Mouse (Mus musculus) heart, postnatal 25 days (tissue): ENCODE results near the gene Edf1. TPM values are rescaled to one million over a fixed set of nuclear protein-coding genes. Genes with fewer than 3 reads are reported as not detected.

Source experiments
- DNase-seq: peaks from one replicate; pipeline ENCODE4 v3.0.0; 2022; ENCODE audit warnings: low spot score
- intact Hi-C: fragments of 180-260 bp; cut with DNase I; formaldehyde crosslinking; loops from one replicate; pipeline ENCODE4 v1.15.1; 2025
- total RNA-seq, 2 experiments: library from RNA; stranded (reverse); gene quantifications; 2 replicates each; pipeline ENCODE4 v1.2.3; 2021

Edf1 gene
- total RNA-seq, 2 experiments from 2014 or later: 209 to 218 TPM

- no peak for DNase-seq
- intact Hi-C loops: no loop called here
Measured at GRCm38 (mm10) chr2:25558774-25559173, 1.1 kb downstream of the Edf1 start.

GRCm38 (mm10) chr2:25560551-25560950 lies 2.9 kb downstream of the Edf1 start:
- intact Hi-C loops: no loop called here
- no peak for DNase-seq

GRCm38 (mm10) chr2:25561946-25562345 lies 4.3 kb downstream of the Edf1 start:
- intact Hi-C loops: no loop called here
- DNase-seq: no peak

- intact Hi-C loops: no loop called here
Measured at GRCm38 (mm10) chr2:25565741-25566140, 8.1 kb downstream of the Edf1 start.

GRCm38 (mm10) chr2:25566558-25566957 lies 8.9 kb downstream of the Edf1 start:
- intact Hi-C loops: no loop called here
- no peak for DNase-seq

More at GRCm38 (mm10) chr2:25565741-25566140, 8.1 kb downstream of the Edf1 start:
- DNase-seq: no peak

- intact Hi-C loops: no loop called here
Measured at GRCm38 (mm10) chr2:25568473-25569019, 10.9 kb downstream of the Edf1 start.

GRCm38 (mm10) chr2:25569323-25569722 lies 11.7 kb downstream of the Edf1 start:
- intact Hi-C loops: no loop called here
- no peak for DNase-seq

More at GRCm38 (mm10) chr2:25568473-25569019, 10.9 kb downstream of the Edf1 start:
- no peak for DNase-seq

DNA sequence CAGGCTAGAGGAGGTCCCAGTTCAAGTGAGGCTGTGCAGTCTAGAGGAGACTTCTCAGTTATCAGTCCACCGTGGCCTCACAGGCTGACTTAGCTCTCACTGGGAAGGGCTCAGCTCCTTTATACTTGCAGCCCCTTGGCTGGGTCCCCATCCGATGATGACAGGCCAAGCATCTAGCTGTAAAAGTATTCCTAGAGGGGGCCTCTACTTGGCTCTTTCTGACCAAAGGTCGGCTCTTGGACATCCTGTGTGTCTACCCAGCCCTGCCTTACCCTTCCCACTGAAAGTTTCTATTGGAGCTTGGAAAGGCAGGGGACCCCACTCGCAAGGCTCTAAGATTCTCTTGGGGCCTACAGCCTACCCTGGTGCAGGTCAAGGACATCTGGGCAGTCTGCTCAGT lies 13.6 kb downstream of the Edf1 start:
- intact Hi-C loops: no loop called here
- no peak for DNase-seq

DNA sequence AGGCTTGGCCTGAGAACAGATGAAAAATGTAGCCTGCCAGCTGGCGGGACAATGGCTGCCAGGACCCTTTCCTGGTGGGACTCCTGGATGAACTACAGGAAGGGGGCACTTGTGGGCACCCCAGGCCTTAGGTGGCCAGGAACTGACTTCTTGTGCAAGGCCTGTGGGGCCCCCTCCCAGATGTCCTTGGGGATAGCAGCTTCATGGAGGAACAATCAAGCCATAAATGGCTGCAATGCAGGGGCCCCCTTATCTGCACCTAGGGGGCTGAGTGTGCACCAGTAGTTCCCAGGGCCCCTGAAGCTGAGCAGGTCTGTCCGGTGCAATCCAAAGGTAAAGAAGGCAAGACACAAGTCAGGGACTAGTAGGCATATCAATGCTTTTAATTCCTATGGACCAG lies 15.4 kb downstream of the Edf1 start:
- intact Hi-C loops: no loop called here
- DNase-seq: no peak

DNA sequence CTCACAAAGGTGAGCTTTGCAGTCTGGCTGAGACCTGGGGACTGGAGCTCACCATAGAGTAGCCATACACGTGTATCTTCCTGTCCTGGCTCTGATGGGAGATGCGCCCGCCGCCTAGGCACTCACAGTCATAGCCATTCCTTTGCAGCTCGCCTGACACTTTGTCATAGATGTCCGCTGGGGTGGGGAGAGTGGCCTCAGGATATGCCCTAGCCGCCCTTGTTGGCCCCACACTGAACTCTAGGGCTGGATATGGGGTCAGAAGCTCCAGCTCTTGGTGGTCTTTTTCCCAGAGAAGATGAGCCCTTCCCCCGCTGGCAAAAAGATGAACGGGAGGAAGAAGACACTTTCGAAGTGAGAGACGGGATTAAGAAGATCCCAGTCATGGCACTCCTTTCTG lies 16.5 kb downstream of the Edf1 start:
- no peak for DNase-seq
- intact Hi-C loops: no loop called here

DNA sequence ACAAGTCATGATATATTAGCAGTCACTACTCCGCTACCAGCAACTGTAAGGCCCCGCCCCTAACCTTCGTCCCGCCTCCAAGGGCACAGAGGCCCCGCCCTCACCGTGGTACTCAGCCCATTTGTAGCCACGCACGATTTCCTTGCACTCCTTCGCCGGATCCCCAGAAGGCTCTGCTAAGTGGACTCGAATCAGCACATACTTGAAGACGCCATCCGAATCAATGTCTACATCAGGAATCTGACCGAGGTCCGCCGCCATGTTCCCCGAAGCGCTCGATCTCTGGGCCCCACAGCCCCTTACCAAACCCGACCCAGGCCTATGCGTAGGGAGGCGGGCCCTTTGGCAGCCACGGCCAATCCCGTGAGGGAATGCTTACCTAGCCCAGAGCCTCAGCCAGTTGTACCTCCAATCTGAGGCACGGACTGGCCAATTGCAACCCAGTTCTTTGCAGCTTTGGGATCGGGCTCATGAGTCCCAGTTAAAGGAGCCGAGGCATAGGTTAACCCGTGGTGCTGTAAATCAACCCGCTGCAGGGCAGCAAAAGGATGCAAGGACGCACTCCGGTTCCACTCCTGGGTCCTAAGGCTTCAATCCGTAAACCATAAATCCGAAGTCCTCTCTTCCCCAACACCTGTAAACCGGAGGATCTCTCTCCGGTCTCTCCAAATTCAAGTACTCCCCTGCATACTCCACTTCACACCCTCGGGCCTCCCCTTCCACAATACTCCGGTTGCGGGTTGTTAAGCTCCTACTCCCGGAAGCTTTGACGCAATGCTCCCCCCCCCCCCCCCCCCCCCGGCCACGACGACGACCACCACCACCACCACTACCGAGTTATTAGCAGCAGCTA lies 17.2 kb downstream of the Edf1 start, which contains the start of the genes Mamdc4 and Phpt1:
Gene Mamdc4, minus strand, starts transcription at position 267 of the 853 bp plus-strand sequence.
Gene Phpt1, minus strand, starts transcription at position 646 of the 853 bp plus-strand sequence.
- intact Hi-C loops: no loop called here
- peak; percentile 97 for DNase-seq

DNA sequence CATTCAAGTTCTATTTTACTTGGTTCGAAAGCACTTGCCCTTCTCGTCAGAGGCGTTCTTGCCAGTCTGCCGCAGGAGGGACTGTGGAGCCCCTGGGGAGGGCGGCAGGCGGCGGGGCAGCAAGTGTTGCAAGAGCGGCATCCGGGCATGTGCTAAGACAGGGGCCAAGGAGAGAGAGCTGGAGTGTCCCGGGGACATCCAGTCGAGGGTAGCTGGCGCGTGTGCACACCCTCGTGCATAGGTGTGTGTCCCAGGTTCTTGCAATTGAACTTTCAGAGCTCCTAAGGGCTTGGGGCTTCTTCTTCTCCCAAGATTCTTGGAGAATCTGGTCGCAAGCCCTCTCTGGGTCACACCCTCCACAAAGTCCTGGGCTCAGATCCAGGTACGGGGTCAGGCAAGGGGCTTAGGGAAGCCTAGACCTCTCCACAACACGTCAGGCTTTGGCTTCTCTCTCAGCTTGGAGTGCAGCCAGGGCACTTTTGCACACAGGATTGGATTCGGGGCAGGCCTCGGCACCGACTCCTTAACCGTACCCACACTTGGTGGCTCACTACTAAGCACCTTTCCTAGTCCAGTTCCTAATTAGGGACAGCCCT lies 17.9 kb downstream of the Edf1 start:
- intact Hi-C loops: no loop called here
- no peak for DNase-seq

DNA sequence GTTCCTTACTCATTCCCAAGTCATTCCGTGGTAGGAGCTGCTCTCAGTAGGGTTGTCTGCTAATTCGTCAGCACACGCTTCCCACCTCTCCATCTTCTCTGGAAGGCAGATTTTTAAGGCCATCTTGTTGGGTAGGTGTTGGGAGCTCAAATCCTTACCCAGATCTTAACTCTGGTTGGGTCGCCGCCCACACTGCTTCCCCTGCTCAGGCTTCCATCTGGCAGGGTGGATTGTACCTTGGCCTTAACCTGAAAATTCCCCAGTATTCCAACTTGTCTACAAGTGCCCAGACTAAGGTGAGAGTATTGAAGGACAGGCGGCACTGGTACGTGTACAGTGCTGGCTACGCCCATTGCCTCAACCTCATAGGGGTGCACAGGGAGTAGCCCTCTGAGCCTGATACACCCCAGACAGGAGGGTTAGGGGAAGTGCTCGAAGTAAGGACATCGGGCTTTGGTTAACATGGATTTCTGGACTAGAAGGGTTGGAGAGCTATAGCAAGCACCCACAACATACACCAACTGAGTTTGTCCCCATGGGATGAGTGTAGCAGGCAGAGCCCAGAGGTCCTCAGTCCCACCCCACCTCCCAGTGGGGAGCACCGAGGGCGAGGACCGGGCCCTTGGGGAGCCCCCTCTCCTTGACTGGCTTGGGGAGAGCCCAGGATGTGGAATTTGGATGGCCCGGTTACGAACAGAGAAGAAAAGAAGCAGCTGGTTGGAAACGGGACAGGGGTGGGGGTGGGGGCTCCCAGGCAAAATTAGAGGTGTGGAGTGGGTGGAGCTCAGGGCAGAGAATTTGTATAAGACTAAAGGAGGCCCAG lies 18.6 kb downstream of the Edf1 start:
- intact Hi-C loops: no loop called here

GRCm38 (mm10) chr2:25576965-25577891 lies 19.6 kb downstream of the Edf1 start:
- DNase-seq: no peak
- intact Hi-C loops: no loop called here

More for the DNA sequence above, 18.6 kb downstream of the Edf1 start:
- no peak for DNase-seq

DNA sequence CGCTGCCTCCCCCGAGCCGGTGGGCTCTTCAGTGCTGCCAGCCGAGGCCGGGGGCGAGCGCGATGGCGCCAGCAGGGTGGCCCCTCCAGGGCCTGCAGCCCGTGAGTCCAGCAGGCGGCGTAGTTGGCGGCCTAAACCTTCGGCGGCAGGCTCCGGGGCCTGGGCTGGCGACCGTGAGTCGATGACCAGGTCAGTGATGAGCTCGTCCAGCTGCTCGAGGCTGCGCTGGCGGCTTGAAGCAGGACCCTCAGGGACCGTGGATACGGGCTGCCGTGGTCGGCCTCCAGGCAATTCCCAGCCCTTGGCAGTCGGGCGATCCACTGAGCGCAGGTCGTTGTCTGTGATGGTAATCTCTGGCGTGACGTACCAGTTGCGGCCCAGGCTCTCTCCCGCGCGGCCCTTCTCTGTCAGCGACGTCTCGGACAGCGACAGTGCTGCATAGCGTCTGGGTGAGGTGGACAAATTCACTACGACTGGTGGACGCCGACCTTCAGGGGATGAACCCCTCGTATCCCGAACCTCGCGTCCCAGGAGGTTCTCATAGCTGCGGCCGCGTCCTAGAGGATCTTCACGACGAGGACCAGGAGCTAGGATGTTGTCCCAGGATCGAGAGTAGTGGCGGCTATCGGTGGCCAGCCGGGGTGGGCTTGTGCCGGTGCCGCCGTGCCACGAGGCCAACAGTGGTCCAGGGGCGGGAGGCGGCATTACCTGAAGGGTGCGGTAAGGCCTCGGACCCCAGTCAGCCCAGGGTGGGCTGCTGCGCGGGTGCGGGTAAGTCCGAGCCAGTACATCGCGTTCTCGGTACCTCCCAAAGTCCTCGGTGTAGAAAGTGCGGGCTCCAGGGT lies 20.5 kb downstream of the Edf1 start:
- no peak for DNase-seq
- intact Hi-C loops: no loop called here

- DNase-seq: no peak
- intact Hi-C loops: no loop called here
Measured at GRCm38 (mm10) chr2:25578796-25579736, 21.4 kb downstream of the Edf1 start.
